Mouse (Mus musculus) embryo, embryonic 10.5 days (tissue): ENCODE measurements around the gene Ddx19a.
"Not testable (repeated sequence)": the region's sequence is repeated elsewhere in the genome, so short reads cannot be mapped to it uniquely, and the experiment has no call there.

Experiments
- DNase-seq: peaks from one replicate; pipeline ENCODE4 v3.0.0-alpha.2; 2015; ENCODE audit warnings: low spot score

Ddx19a gene

DNA sequence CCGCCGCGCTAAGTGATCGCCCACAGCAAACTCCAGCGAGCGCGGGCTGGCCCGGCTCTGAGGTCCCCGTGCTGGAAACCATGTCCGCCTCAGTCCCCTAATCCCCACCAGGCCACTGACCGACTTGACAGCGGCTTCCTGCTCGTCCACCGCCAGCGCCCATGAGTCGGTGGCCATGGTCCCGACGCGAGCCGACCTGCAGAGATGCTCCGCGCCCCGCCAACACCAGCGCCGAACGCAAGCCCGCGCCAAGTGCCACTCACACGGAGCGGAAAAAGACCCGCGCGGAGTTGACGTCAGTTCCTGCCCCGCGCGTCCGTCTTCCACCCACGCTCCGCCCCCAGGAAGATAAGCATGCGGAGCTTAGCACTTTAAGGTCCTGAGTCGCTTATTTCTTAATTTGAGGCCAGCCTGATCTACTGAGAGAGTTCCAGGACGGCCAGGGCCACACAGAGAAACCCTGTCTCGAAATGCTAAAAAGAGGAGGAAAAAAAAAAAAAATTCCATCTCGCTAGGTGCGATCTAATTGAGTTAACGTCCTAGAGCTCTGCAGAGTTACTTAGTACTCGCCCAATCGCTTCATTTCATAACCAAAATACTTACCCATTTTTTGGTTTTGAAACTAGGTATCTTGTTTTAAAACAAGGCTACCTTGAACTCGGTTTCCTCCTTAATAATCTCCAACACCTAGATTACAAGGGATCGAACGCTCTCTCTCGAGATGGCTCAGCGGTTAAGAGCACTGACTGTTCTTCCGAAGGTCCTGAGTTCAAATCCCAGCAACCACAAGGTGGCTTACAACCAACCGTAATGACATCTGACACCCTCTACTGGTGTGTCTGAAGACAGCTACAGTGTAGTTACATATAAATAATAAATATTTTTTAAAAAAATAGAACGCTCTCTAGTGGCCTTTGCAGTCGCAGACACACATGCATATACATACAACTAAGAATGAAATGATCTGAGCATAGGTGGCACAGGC lies at the start of gene Ddx19a:
Gene Ddx19a (minus strand): TSS at position 254 of the 985 bp plus-strand sequence.
- DNase-seq, result peak; percentile 93

GRCm38 (mm10) chr8:111044003-111044734 lies 46.6 kb upstream of the Ddx19a start:
- peak; percentile 14 for DNase-seq

DNA sequence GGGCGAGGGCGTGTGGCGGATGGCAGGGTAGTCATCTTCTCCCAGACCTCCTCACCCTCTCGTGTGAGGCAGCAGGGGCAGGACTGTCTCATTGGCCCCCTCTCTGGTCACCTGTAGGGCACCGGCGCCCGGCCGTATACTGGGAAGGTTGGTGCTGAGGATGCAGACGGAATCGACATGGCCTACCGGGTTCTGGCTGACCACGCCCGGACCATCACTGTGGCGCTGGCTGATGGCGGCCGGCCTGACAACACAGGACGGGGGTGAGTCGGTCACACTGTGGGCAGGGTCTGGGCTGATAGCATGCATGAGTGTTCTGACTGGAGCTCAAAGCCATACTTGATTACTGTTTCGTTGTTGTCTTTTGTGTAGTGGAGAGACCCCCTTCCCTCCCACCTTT lies 44.9 kb upstream of the Ddx19a start:
- DNase-seq, result no peak

- DNase-seq, result no peak
These were observed 39.0 kb upstream of the Ddx19a start for GRCm38 (mm10) chr8:111036591-111036990.

DNA sequence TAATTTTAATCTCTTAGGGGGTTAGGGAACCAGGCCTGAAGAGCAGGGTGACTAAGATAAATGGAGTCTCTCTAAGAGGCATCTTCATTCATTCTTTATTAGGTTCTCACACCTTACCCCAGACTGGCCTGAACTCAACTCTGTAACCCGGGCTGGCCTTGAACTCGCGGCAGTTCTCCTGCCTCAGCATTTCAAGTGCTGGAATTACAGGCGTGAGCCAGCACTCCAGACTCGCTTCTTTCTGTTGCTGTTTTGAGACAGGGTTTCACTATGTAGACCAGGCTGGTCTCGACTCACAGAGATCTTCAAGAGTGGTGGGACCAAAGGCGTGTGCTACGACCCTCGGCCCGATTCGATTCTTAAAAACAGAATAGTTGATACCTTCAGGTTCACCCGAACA lies 36.7 kb upstream of the Ddx19a start:
- peak; percentile 66 for DNase-seq

GRCm38 (mm10) chr8:111033482-111034215 lies 36.0 kb upstream of the Ddx19a start:
- peak; percentile 100 for DNase-seq

DNA sequence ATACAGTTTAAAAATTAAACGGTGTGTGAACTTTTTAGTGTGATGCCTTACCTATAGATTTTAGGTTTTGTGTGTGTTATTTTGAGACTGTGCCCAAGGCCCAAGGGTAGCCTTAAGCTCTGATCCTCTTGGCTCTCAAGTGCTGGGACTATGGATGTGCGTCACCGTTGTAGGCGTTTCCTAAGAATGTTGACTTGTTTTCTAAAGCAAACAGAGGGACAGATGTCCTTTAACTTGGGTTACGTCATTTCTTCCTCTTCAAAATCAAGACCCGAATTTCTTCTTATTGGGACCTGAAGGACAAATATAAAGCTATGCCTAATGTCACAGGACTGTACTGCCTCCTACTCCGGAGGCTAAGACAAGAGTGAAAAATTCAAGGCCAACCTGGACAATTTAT lies 35.3 kb upstream of the Ddx19a start, which contains the start of gene Aars:
Gene Aars (plus strand): TSS at position 229 of the 400 bp plus-strand sequence.
- DNase-seq, result no peak

- DNase-seq, result no peak
These were observed 34.0 kb upstream of the Ddx19a start, which contains the start of gene Ddx19b for GRCm38 (mm10) chr8:111031572-111031971. Ddx19b (minus strand) TSS chr8:111031751.

DNA sequence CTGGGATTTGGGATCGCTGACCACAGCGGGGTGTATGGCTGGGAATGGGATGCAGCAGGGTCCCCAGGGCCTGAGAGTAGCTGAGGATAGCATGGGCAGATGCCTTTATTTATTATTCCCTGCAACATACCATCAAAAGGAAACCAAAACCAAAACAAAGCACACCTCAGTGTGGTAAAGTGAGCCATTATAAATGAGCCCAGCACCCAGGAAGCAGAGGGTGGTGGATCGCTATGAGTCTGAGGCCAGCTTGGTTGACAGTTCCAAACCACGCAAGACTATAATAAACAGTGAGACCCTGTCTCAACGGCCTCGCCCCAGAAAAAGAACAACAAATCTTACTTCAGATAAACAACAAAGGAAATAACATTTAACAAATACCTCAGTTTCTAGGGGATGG lies 32.4 kb upstream of the Ddx19a start:
- no peak for DNase-seq

DNA sequence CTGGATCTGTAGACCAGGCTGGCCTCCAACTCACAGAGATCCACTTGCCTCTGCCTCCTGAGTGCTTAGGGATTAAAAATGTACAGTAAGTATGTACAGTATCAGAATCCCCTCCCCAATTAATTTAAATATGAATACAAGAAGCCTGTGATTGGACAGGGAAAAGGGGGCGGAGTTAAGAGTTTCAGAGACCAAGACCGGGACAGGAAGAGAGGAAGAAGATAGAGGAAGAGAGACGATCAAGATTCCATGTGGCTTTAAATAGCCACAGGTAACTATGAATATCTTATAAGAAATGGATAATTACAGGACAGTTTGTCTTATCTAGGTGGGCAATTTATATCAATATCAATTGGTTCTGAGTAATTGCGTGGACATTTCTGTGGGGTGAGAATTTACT lies 32.0 kb upstream of the Ddx19a start:
- DNase-seq, result no peak

DNA sequence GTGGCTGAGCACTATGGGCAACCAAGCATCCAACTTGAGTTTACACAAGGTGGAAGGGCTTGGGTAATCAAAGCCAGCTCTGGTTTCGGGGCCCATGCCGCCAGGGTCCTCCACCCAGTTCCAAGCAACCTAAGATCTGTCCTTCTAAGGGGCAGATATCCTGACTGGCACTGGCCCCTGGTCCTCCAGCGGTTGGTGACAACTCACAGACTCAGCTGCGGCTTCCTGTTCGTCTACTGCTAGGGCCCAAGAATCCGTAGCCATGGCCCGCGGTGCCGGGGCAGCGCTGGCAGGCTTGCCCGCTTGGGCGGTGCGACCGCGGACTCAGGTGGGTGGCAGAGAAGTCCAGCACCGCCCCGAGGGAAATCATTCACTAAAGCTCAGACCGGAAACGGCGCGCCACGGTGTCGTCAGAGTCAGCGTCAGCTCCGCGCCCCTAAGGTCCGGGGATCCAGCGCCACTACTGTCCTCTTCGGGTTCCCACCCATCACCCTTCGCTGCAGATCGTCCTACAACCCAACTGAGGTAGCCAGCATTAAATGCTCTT lies 29.9 kb upstream of the Ddx19a start:
- peak; percentile 90 for DNase-seq

- DNase-seq, result not testable (repeated sequence)
These were observed 29.0 kb upstream of the Ddx19a start for GRCm38 (mm10) chr8:111026609-111027008.

DNA sequence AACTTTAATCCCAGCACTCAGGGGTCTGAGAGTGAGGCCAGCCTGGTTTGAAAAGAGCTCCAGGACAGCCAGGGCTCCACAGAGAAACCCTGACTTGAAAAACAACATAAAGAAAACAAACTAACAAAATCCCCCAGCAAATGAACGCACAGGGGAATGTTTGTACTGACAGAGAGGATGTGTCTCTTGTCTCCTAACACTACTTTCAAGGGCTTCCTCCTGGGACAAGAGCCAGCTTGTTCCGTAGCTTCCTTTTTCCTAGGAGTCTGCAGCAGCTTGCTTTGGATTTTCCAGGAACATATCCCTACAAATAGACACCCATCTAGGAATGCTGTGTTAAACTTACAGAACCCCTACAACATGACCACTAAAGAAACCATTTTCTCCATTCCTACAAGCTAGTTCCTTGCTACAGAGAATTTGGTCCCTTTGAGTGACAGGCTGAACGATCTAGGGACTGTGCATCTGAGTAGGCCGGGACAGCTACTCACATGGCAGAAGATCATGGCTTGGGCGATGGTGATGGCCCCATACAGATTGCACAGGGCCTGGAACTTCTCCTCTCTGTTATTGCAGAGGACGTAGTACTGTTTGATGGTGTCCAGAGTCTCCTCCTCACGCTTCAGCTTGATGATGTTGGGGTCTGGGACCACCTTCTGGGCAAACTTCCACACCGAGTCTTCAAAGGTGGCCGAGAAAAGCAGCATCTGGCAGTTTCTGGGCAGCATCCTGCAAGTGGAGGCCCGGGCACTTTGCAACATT lies 12.8 kb upstream of the Ddx19a start:
- not testable (repeated sequence) for DNase-seq

DNA sequence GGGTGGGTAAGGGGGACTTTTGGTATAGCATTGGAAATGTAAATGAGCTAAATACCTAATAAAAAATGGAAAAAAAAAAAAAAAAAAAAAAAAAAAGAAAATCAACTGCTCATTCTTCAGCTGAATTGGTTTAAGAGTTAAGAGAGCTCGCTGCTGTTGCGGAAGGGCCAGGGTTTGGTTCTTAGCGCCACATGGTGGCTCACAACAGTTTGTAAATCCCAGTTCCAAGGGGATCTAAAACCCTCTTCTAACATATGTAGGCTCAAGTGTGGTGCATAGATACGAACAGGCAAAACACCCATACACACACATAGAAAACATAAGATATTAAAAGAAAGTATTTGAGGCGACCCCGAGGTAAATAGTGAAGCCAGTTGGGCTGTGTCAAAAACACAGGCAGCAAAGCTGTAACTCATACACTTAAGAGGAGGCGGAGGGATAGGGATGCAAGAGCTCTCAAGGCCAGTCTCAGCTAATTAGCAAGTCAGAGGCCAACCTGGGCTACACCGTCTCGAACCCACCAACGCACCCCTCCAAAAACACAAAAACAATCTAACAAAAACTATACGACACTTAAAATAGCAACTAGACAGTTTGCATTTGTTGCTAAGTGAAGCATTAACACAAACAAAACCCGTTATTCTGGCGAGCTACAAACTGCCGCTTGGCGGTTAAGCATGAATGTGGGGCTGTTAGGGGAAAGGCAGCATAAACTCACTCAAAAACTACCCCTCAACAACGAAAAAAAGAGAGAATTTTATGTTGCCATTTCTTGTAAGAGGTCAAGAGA lies 764 bp downstream of the Ddx19a start:
- DNase-seq, result peak; percentile 21

DNA sequence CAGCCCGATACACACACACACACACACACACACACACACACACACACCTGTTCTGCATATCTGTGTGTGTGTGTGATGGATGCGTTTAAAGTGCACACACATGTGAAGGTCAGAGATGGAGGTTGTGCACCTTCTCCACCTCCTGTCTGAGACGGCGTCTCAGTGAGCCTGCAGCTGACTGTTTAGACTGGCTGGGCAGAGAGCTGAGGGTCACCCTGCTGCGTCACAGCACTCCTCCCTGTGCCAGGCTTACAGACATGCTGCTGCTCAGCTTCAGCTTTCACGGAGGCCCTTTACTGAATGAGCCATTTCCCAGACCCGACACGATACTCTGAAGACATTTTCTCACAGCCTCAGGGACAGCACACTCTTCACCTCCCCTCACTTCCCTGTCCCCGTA lies 7.6 kb downstream of the Ddx19a start:
- no peak for DNase-seq

- DNase-seq, result no peak
These were observed 9.5 kb downstream of the Ddx19a start for GRCm38 (mm10) chr8:110987805-110988744.

DNA sequence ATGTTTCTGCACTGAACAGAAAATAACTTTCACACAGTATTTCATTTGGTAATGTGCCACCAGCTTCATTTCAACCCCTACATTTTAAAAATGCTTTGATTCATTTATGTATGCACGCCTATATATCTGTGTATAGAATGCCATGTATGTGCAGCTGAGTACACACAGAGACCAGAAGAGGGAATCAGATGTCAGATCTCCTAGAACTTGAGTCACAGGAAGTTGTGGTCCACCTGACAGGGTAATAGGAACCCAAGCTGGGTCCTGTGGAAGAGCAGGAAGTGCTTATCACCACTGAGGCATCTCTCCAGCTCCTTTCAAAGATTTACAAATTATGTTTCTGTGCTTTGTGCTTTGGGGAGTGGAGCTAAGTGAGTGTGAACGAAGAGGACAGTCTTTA lies 16.3 kb downstream of the Ddx19a start:
- no peak for DNase-seq

DNA sequence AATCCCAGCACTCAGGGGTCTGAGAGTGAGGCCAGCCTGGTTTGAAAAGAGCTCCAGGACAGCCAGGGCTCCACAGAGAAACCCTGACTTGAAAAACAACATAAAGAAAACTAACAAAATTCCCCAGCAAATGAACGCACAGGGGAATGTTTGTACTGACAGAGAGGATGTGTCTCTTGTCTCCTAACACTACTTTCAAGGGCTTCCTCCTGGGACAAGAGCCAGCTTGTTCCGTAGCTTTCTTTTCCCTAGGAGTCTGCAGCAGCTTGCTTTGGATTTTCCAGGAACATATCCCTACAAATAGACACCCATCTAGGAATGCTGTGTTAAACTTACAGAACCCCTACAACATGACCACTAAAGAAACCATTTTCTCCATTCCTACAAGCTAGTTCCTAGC lies 19.6 kb downstream of the Ddx19a start:
- not testable (repeated sequence) for DNase-seq

DNA sequence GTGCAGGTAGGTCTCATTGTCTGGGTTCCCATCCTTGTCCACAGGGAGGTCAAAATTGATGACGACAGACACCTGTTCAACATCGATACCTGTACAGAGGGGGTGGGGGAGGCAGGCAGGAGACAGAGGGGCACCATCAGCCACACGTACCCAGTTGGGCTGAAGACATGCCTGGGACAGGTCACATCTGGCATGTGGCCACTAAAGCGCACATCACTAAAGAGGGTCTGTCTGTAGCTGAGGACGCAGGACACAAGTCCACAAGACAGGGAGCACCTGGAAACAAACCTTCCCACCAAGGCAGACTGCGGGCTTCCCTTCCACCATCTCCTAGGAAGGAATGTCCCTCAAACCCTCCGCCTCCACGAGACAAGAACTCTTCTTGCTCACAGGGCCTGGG lies 21.1 kb downstream of the Ddx19a start:
- DNase-seq, result not testable (repeated sequence)
